Mouse (Mus musculus) liver, embryonic 14.5 days (tissue): ENCODE results near the gene Cacna1c. TPM values are rescaled to one million over a fixed set of nuclear protein-coding genes. Genes with fewer than 3 reads are reported as not detected.

Source experiments
- ATAC-seq: fragments of 200-750 bp; cut with Nextera tagmentation; 2 replicates; pipeline ENCODE4 v1.8.0; 2017; ENCODE audit warnings: moderate number of reproducible peaks, mild to moderate bottlenecking, moderate library complexity; ENCODE audit not compliant: insufficient read depth
- DNase-seq, 3 experiments: peaks; one replicate each; pipeline ENCODE4 v3.0.0-alpha.2; 2012 to 2013; ENCODE audit warnings: low read depth in 3 of 3, low spot score in 3 of 3
- H3K27ac ChIP-seq: fragments of 300-500 bp; sonication (generic); 2 replicates; pipeline ENCODE4 v1.5.1; 2014; ENCODE audit warnings: moderate library complexity, mild to moderate bottlenecking, control low read depth, inconsistent platforms
- H3K27me3 ChIP-seq: fragments of 300-500 bp; sonication (generic); 2 replicates; pipeline ENCODE4 v1.6.1; 2014; ENCODE audit warnings: mild to moderate bottlenecking, low read length, moderate library complexity; ENCODE audit not compliant: control insufficient read depth, insufficient read depth
- H3K36me3 ChIP-seq: fragments of 300-500 bp; sonication (generic); replicated peaks from 2 replicates; pipeline ENCODE4 v1.6.1; 2014; ENCODE audit warnings: low read depth; ENCODE audit not compliant: control insufficient read depth, insufficient read depth
- H3K4me1 ChIP-seq, 2 experiments: fragments of 200-500 bp in 1 of 2; fragments of 300-500 bp in 1 of 2; sonication (generic) in 1 of 2; replicated peaks; 2 replicates each; pipeline ENCODE4 v1.6.1; 2012 to 2014; ENCODE audit warnings: antibody characterized with exemption in 1 of 2, inconsistent platforms in 1 of 2, low read length in 1 of 2; ENCODE audit not compliant: control insufficient read depth in 2 of 2, insufficient read depth in 2 of 2
- H3K4me2 ChIP-seq: fragments of 300-500 bp; sonication (generic); 2 replicates; pipeline ENCODE4 v1.6.1; 2014; ENCODE audit warnings: low read depth, mild to moderate bottlenecking, control low read depth, moderate library complexity
- H3K4me3 ChIP-seq, 2 experiments: fragments of 200-500 bp in 1 of 2; fragments of 300-500 bp in 1 of 2; sonication (generic) in 1 of 2; 2 replicates each; pipeline ENCODE4 v1.5.1; 2012 to 2014; ENCODE audit warnings: low read depth in 2 of 2, low read length in 2 of 2, mild to moderate bottlenecking in 2 of 2, control low read depth in 1 of 2, inconsistent platforms in 1 of 2, moderate library complexity in 1 of 2; ENCODE audit not compliant: insufficient read depth in 1 of 2
- H3K9ac ChIP-seq: fragments of 300-500 bp; sonication (generic); replicated peaks from 2 replicates; pipeline ENCODE4 v1.6.1; 2014; ENCODE audit warnings: mild to moderate bottlenecking, control low read depth, moderate library complexity
- H3K9me3 ChIP-seq: fragments of 300-500 bp; sonication (generic); 2 replicates; pipeline ENCODE4 v1.6.1; 2016; ENCODE audit warnings: low read length, mixed read lengths; ENCODE audit not compliant: control insufficient read depth
- CTCF ChIP-seq: IDR thresholded peaks from 2 replicates; pipeline ENCODE4 v1.5.1; 2016; ENCODE audit warnings: antibody characterized with exemption, low read depth, control low read depth
- EP300 ChIP-seq: IDR thresholded peaks from 2 replicates; pipeline ENCODE4 v1.6.1; 2016; ENCODE audit warnings: antibody characterized with exemption, low read depth
- WGBS: fragments of 180-500 bp; shearing (Covaris S2); extraction: QIAGEN DNeasy Blood & Tissue Kit; methylation state at CpG from one replicate; pipeline ENCODE4 v1.1.7; 2014; ENCODE audit not compliant: insufficient replicate concordance; 5-methylcytosine and 5-hydroxymethylcytosine counted together
- polyA plus RNA-seq, 2 experiments: library from polyadenylated mRNA; depleted of rRNA in 1 of 2; stranded (reverse) in 1 of 2; unstranded in 1 of 2; fragments of >200 nt; fragmentation: Nextera tagmentation in 1 of 2; extraction: Ambion mirVana in 1 of 2; gene quantifications; 2 replicates each; pipeline versions ENCODE4 v1.2.1 to v1.2.3; 2012 to 2014

The Cacna1c gene
- polyA plus RNA-seq, 2 experiments = 0.20 to 0.32 TPM

GRCm38 (mm10) chr6:118828187-118828586 is 368.0 kb downstream of the Cacna1c start:
- no peak overlapping the region for H3K9ac ChIP-seq
- H3K4me1 ChIP-seq = peaks cover 18 to 30% of the 10 kb centered on the region in 2 experiments
- no peaks in the 10 kb centered on the region for H3K36me3 ChIP-seq
- ATAC-seq (no peak), DNase-seq (no peak)
- H3K4me3 ChIP-seq = no peak overlapping the region
- H3K27me3 ChIP-seq = no peaks in the 10 kb centered on the region
- WGBS = 69% methylated on average over 4 of the region's 4 CpGs
- H3K27ac ChIP-seq = no peak overlapping the region
- H3K4me2 ChIP-seq = no peak overlapping the region
- H3K9me3 ChIP-seq = no peaks in the 10 kb centered on the region
- TF ChIP-seq EP300 = no peak
- TF ChIP-seq CTCF = no peak

DNA sequence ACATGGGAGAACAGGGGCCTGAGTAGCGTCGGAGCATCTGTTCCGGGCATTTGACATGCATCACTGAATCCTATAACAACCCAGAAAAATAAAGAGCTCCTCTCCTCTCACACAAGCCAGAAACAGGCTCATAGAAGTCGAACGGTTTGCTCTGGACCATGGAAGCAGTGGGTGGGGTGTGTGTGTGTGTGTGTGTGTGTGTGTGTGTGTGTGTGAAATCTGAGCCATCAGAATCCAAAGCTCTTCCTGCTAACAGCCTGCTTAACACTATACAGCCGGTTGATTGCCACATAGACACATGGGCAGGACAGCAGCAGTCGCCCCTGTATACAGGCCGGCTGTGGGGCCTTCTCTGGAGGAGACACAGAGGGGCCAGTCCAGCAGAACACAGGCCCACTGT is 368.7 kb downstream of the Cacna1c start:
- no peaks in the 10 kb centered on the region for H3K9me3 ChIP-seq
- ATAC-seq (no peak), DNase-seq (no peak)
- peaks cover 17 to 25% of the 10 kb centered on the region in 2 experiments for H3K4me1 ChIP-seq
- H3K36me3 ChIP-seq = no peaks in the 10 kb centered on the region
- H3K9ac ChIP-seq = no peak overlapping the region
- no peak overlapping the region for H3K4me3 ChIP-seq
- H3K27ac ChIP-seq = no peak overlapping the region
- TF ChIP-seq CTCF = no peak
- TF ChIP-seq EP300 = no peak
- H3K27me3 ChIP-seq = no peaks in the 10 kb centered on the region
- WGBS = 67% methylated on average over 8 of the region's 8 CpGs
- no peak overlapping the region for H3K4me2 ChIP-seq

- no peaks in the 10 kb centered on the region for H3K27me3 ChIP-seq
- H3K4me3 ChIP-seq = no peak overlapping the region
- WGBS = 64% methylated on average over 6 of the region's 6 CpGs
- no peak for ATAC-seq
- no peak overlapping the region for H3K27ac ChIP-seq
- H3K9ac ChIP-seq = no peak overlapping the region
- H3K36me3 ChIP-seq = no peaks in the 10 kb centered on the region
- H3K4me2 ChIP-seq = no peak overlapping the region
- DNase-seq = no peak
- H3K4me1 ChIP-seq = peaks cover under 1 to 6% of the 10 kb centered on the region in 2 experiments
- no peaks in the 10 kb centered on the region for H3K9me3 ChIP-seq
- no peak for TF ChIP-seq CTCF
- TF ChIP-seq EP300 = no peak
Observed at GRCm38 (mm10) chr6:118825400-118825871, 370.8 kb downstream of the Cacna1c start.

GRCm38 (mm10) chr6:118821536-118821935 is 374.7 kb downstream of the Cacna1c start:
- Histone ChIP-seq H3K9ac (no peak overlapping the region), H3K36me3 (no peaks in the 10 kb centered on the region), H3K27me3 (no peaks in the 10 kb centered on the region), H3K27ac (no peak overlapping the region), H3K4me2 (no peak overlapping the region), H3K4me1 (no peaks in the 10 kb centered on the region), H3K9me3 (no peaks in the 10 kb centered on the region), H3K4me3 (no peak overlapping the region)
- TF ChIP-seq EP300 (no peak), CTCF (no peak)
- ATAC-seq (no peak), DNase-seq (no peak)
- 72% methylated on average over 5 of the region's 5 CpGs for WGBS

- H3K36me3 ChIP-seq = no peaks in the 10 kb centered on the region
- no peaks in the 10 kb centered on the region for H3K27me3 ChIP-seq
- no peaks in the 10 kb centered on the region for H3K9me3 ChIP-seq
- H3K4me1 ChIP-seq = no peaks in the 10 kb centered on the region
- DNase-seq (no peak), ATAC-seq (no peak)
- no peak overlapping the region for H3K4me3 ChIP-seq
- 72% methylated on average over 7 of the region's 7 CpGs for WGBS
- TF ChIP-seq EP300 (no peak), CTCF (no peak)
- H3K27ac ChIP-seq = no peak overlapping the region
- no peak overlapping the region for H3K4me2 ChIP-seq
- H3K9ac ChIP-seq = no peak overlapping the region
Observed at GRCm38 (mm10) chr6:118819657-118820056, 376.6 kb downstream of the Cacna1c start.
